Comparison of ENCODE assay signal across 22 mouse cellular contexts in genomic region chr12:3270818-3271217, GRCm38 (mm10). TPM values are rescaled to one million over a fixed set of nuclear protein-coding genes. Genes with fewer than 3 reads are reported as not detected.
DNase-seq lines count a peak whose midpoint lies in the region; ATAC-seq and TF ChIP-seq lines count a peak whose summit lies in the region.
"Had no signal": no experiment of that assay in that cellular context is flagged by ENCODE, and none has a peak within 500 bp of the region (broad histone marks: within the 10 kb centered on the region; RNA-seq: fewer than 3 reads in every experiment).

No protein-coding gene starts in this region.

- no peak overlapping the region for H3K4me3 ChIP-seq in heart, adult 2 months
- no peak overlapping the region for H3K4me3 ChIP-seq in lung, embryonic 14.5 days (ENCODE audit: low read depth, low read length)
- H3K4me3 ChIP-seq: embryonic facial prominence, embryonic 15.5 days; forebrain, embryonic 15.5 days; heart, embryonic 10.5 days; hindbrain, embryonic 15.5 days; liver, embryonic 15.5 days had no signal

- H3K9me3 ChIP-seq in lung, embryonic 14.5 days (ENCODE audit: low read depth, low read length) = no peaks in the 10 kb centered on the region
- H3K9me3 ChIP-seq: embryonic facial prominence, embryonic 15.5 days; forebrain, embryonic 15.5 days; heart, embryonic 10.5 days; hindbrain, embryonic 15.5 days; liver, embryonic 15.5 days had no signal

- TF ChIP-seq CTCF in heart, adult 2 months (IDR thresholded peaks at IDR 0.05) = peak; percentile 31
- 0 out of 2 replicates have a peak, but pooled peaks have one; percentile 4 for TF ChIP-seq CTCF in lung, embryonic 14.5 days (IDR thresholded peaks at IDR 0.05; ENCODE audit: low read depth)

- no peak overlapping the region for H3K4me2 ChIP-seq in lung, embryonic 14.5 days
- H3K4me2 ChIP-seq: embryonic facial prominence, embryonic 15.5 days; forebrain, embryonic 15.5 days; hindbrain, embryonic 15.5 days; liver, embryonic 15.5 days had no signal

- TF ChIP-seq EP300 in heart, adult 2 months (IDR thresholded peaks at IDR 0.05; ENCODE audit: insufficient read depth, low read depth, low read length) = no peak

- no peaks in the 10 kb centered on the region for H3K27me3 ChIP-seq in heart, adult 2 months (ENCODE audit: control insufficient read depth, insufficient read depth, low read length)
- H3K27me3 ChIP-seq in lung, embryonic 14.5 days (ENCODE audit: insufficient read depth, low read length) = no peaks in the 10 kb centered on the region
- H3K27me3 ChIP-seq: embryonic facial prominence, embryonic 15.5 days; forebrain, embryonic 15.5 days; hindbrain, embryonic 15.5 days; liver, embryonic 15.5 days had no signal

- ATAC-seq in lung, embryonic 14.5 days (ENCODE audit: insufficient read depth) = no peak
- ATAC-seq: forebrain, embryonic 15.5 days; intestine, embryonic 16.5 days; midbrain, embryonic 16.5 days had no signal

- TF ChIP-seq POLR2A in heart, adult 2 months (IDR thresholded peaks at IDR 0.05; ENCODE audit: insufficient read depth, low read depth, low read length) = no peak

- H3K4me1 ChIP-seq in heart, adult 2 months (ENCODE audit: control insufficient read depth, insufficient read depth, low read length) = no peaks in the 10 kb centered on the region; the same call in 1 of the 2 replicates
- H3K4me1 ChIP-seq in lung, embryonic 14.5 days (ENCODE audit: insufficient read depth) = no peaks in the 10 kb centered on the region
- H3K4me1 ChIP-seq: embryonic facial prominence, embryonic 15.5 days; forebrain, embryonic 15.5 days; heart, embryonic 10.5 days; hindbrain, embryonic 15.5 days had no signal

- intact Hi-C loops in heart, adult 2 months (cut with DNase I) = no loop called here

- no peak overlapping the region for H3K27ac ChIP-seq in heart, adult 2 months
- H3K27ac ChIP-seq in lung, embryonic 14.5 days (ENCODE audit: low read depth) = no peak overlapping the region
- H3K27ac ChIP-seq: embryonic facial prominence, embryonic 15.5 days; forebrain, embryonic 15.5 days; heart, embryonic 10.5 days; hindbrain, embryonic 15.5 days; liver, embryonic 15.5 days had no signal

- H3K79me2 ChIP-seq in heart, adult 2 months (replicated peaks; ENCODE audit: control insufficient read depth, insufficient read depth, low read length) = 0 out of 2 replicates have a peak, but pooled peaks cover 1% of the 10 kb centered on the region

- no peak overlapping the region for H3K9ac ChIP-seq in heart, adult 2 months (ENCODE audit: low read depth, low read length)
- H3K9ac ChIP-seq in lung, embryonic 14.5 days = no peak overlapping the region
- H3K9ac ChIP-seq: embryonic facial prominence, embryonic 15.5 days; forebrain, embryonic 15.5 days; hindbrain, embryonic 15.5 days; liver, embryonic 15.5 days had no signal

- no peaks in the 10 kb centered on the region for H3K36me3 ChIP-seq in heart, adult 2 months (ENCODE audit: control insufficient read depth, insufficient read depth, low read length)
- H3K36me3 ChIP-seq in lung, embryonic 14.5 days (ENCODE audit: insufficient read depth) = no peaks in the 10 kb centered on the region
- H3K36me3 ChIP-seq: hindbrain, embryonic 15.5 days had no signal

- no peak for DNase-seq in heart, adult 2 months
- DNase-seq in heart, adult 9 months (ENCODE audit: low spot score in 2 of 2) = no peak
- DNase-seq in lung, embryonic 14.5 days = no peak
- DNase-seq in lung, postnatal 10 days = no peak
- DNase-seq in NIH3T3 (ENCODE audit: low read depth) (peak; percentile 12), adipocyte (ENCODE audit: low spot score) (no peak)
- DNase-seq in ovary, adult 18-20 months (ENCODE audit: low spot score) = no peak
- DNase-seq: adrenal gland, postnatal 25 days; cerebellum, adult 9-10 months; gastrocnemius, postnatal 36 days; heart, postnatal 4 days; kidney, postnatal 25 days; lung, postnatal 14 days; thymus, adult 2 months; thymus, postnatal 4 days had no signal

RNA-seq across cellular contexts. Expression of gene Rab10, which starts 39.0 kb away (rescaled TPM):
- total RNA-seq in heart, adult 2 months (2021) = 100 to 1,000 TPM; 116 to 130 TPM
- 36.8 and 74.2 TPM in 2 replicates for polyA plus RNA-seq in heart, adult 2 months (2012; rRNA removed)
- 89.7 and 89.8 TPM in 2 replicates for polyA plus RNA-seq in lung, embryonic 14.5 days (2014; fragmentation: Nextera tagmentation; extraction: Ambion mirVana)
